Mouse (Mus musculus) macrophage (primary cell): ENCODE measurements around the gene Tmem135. TPM values are rescaled to one million over a fixed set of nuclear protein-coding genes. Genes with fewer than 3 reads are reported as not detected.

Experiments used
- H3K27ac ChIP-seq: fragments of 350-480 bp; formaldehyde crosslinking; 2 replicates; pipeline ENCODE4 v1.9.0; 2021
- H3K36me3 ChIP-seq: fragments of 350-480 bp; formaldehyde crosslinking; 2 replicates; pipeline ENCODE4 v1.9.0; 2021; ENCODE audit errors: inconsistent target
- H3K4me3 ChIP-seq: fragments of 350-480 bp; formaldehyde crosslinking; 2 replicates; pipeline ENCODE4 v1.9.0; 2021; ENCODE audit errors: inconsistent target
- H3K79me2 ChIP-seq: fragments of 350-480 bp; formaldehyde crosslinking; 2 replicates; pipeline ENCODE4 v1.9.0; 2021; ENCODE audit errors: inconsistent target
- WGBS: methylation state at CpG from one replicate; pipeline ENCODE4 v1.1.7; 2026; ENCODE audit warnings: inconsistent platforms; ENCODE audit not compliant: missing documents; 5-methylcytosine and 5-hydroxymethylcytosine counted together
- polyA plus RNA-seq: library from polyadenylated mRNA; stranded (reverse); fragments of 250-400 nt; gene quantifications from 3 replicates; pipeline ENCODE4 v1.2.4, GENCODE M21; 2018; ENCODE audit warnings: inconsistent platforms

The Tmem135 gene
- polyA plus RNA-seq, 1 experiment from 2014 or later = 30.4 TPM

- H3K27ac ChIP-seq = no peak overlapping the region
- 91% methylated on average over 3 of the region's 3 CpGs for WGBS
- H3K79me2 ChIP-seq = peaks cover 15% of the 10 kb centered on the region; the same call in 1 of the 2 replicates
- H3K36me3 ChIP-seq = no peaks in the 10 kb centered on the region
- no peak overlapping the region for H3K4me3 ChIP-seq
Measured at GRCm38 (mm10) chr7:89206165-89206564, 197.9 kb downstream of the Tmem135 start.

GRCm38 (mm10) chr7:89205402-89205801 is 198.6 kb downstream of the Tmem135 start:
- 80% methylated on average over 1 of the region's 1 CpGs for WGBS
- Histone ChIP-seq H3K27ac (no peak overlapping the region), H3K36me3 (no peaks in the 10 kb centered on the region), H3K4me3 (no peak overlapping the region), H3K79me2 (peaks cover 7% of the 10 kb centered on the region; the same call in 1 of the 2 replicates)

GRCm38 (mm10) chr7:89203144-89203543 is 200.9 kb downstream of the Tmem135 start:
- Histone ChIP-seq H3K79me2 (no peaks in the 10 kb centered on the region; the same call in 1 of the 2 replicates), H3K36me3 (no peaks in the 10 kb centered on the region), H3K4me3 (no peak overlapping the region), H3K27ac (no peak overlapping the region)
- WGBS = 96% methylated on average over 5 of the region's 5 CpGs

GRCm38 (mm10) chr7:89201954-89202353 is 202.1 kb downstream of the Tmem135 start:
- H3K4me3 ChIP-seq = no peak overlapping the region
- no peak overlapping the region for H3K27ac ChIP-seq
- no peaks in the 10 kb centered on the region for H3K36me3 ChIP-seq
- no peaks in the 10 kb centered on the region for H3K79me2 ChIP-seq

GRCm38 (mm10) chr7:89198499-89198898 is 205.5 kb downstream of the Tmem135 start:
- no peaks in the 10 kb centered on the region for H3K79me2 ChIP-seq
- H3K36me3 ChIP-seq = no peaks in the 10 kb centered on the region
- 98% methylated on average over 4 of the region's 4 CpGs for WGBS
- H3K4me3 ChIP-seq = no peak overlapping the region
- H3K27ac ChIP-seq = no peak overlapping the region

- 91% methylated on average over 5 of the region's 5 CpGs for WGBS
- Histone ChIP-seq H3K36me3 (no peaks in the 10 kb centered on the region), H3K27ac (no peak overlapping the region), H3K79me2 (no peaks in the 10 kb centered on the region), H3K4me3 (no peak overlapping the region)
Measured at GRCm38 (mm10) chr7:89193459-89193858, 210.6 kb downstream of the Tmem135 start.

GRCm38 (mm10) chr7:89183928-89184327 is 220.1 kb downstream of the Tmem135 start:
- H3K27ac ChIP-seq = no peak overlapping the region
- no peak overlapping the region for H3K4me3 ChIP-seq
- 95% methylated on average over 4 of the region's 4 CpGs for WGBS
- no peaks in the 10 kb centered on the region for H3K36me3 ChIP-seq
- H3K79me2 ChIP-seq = no peaks in the 10 kb centered on the region

GRCm38 (mm10) chr7:89182943-89183342 is 221.1 kb downstream of the Tmem135 start:
- no peak overlapping the region for H3K4me3 ChIP-seq
- no peaks in the 10 kb centered on the region for H3K79me2 ChIP-seq
- no peaks in the 10 kb centered on the region for H3K36me3 ChIP-seq
- no peak overlapping the region for H3K27ac ChIP-seq
- WGBS = 94% methylated on average over 5 of the region's 5 CpGs

- H3K4me3 ChIP-seq = no peak overlapping the region
- H3K79me2 ChIP-seq = no peaks in the 10 kb centered on the region
- no peaks in the 10 kb centered on the region for H3K36me3 ChIP-seq
- H3K27ac ChIP-seq = no peak overlapping the region
- WGBS = 100% methylated on average over 1 of the region's 1 CpGs
Measured at GRCm38 (mm10) chr7:89181285-89181684, 222.7 kb downstream of the Tmem135 start.

GRCm38 (mm10) chr7:89178601-89179000 is 225.4 kb downstream of the Tmem135 start:
- WGBS = 78% methylated on average over 2 of the region's 2 CpGs
- Histone ChIP-seq H3K4me3 (no peak overlapping the region), H3K36me3 (no peaks in the 10 kb centered on the region), H3K79me2 (no peaks in the 10 kb centered on the region), H3K27ac (no peak overlapping the region)

- H3K36me3 ChIP-seq = no peaks in the 10 kb centered on the region
- H3K4me3 ChIP-seq = no peak overlapping the region
- H3K79me2 ChIP-seq = no peaks in the 10 kb centered on the region
- no peak overlapping the region for H3K27ac ChIP-seq
Measured at GRCm38 (mm10) chr7:89177926-89178325, 226.1 kb downstream of the Tmem135 start.

- Histone ChIP-seq H3K79me2 (no peaks in the 10 kb centered on the region), H3K27ac (no peak overlapping the region), H3K36me3 (no peaks in the 10 kb centered on the region), H3K4me3 (no peak overlapping the region)
- 90% methylated on average over 4 of the region's 4 CpGs for WGBS
Measured at GRCm38 (mm10) chr7:89174430-89174829, 229.6 kb downstream of the Tmem135 start.

GRCm38 (mm10) chr7:89173018-89173417 is 231.0 kb downstream of the Tmem135 start:
- 100% methylated on average over 1 of the region's 1 CpGs for WGBS
- Histone ChIP-seq H3K27ac (no peak overlapping the region), H3K36me3 (no peaks in the 10 kb centered on the region), H3K4me3 (no peak overlapping the region), H3K79me2 (no peaks in the 10 kb centered on the region)

- no peak overlapping the region for H3K4me3 ChIP-seq
- H3K79me2 ChIP-seq = no peaks in the 10 kb centered on the region
- H3K27ac ChIP-seq = no peak overlapping the region
- H3K36me3 ChIP-seq = no peaks in the 10 kb centered on the region
- WGBS = 67% methylated on average over 4 of the region's 4 CpGs
Measured at GRCm38 (mm10) chr7:89171790-89172467, 232.1 kb downstream of the Tmem135 start.

GRCm38 (mm10) chr7:89168606-89169005 is 235.4 kb downstream of the Tmem135 start:
- no peak overlapping the region for H3K27ac ChIP-seq
- no peaks in the 10 kb centered on the region for H3K36me3 ChIP-seq
- no peak overlapping the region for H3K4me3 ChIP-seq
- 17% methylated on average over 2 of the region's 2 CpGs for WGBS
- no peaks in the 10 kb centered on the region for H3K79me2 ChIP-seq

- WGBS = 82% methylated on average over 4 of the region's 4 CpGs
- H3K4me3 ChIP-seq = no peak overlapping the region
- H3K36me3 ChIP-seq = no peaks in the 10 kb centered on the region
- no peaks in the 10 kb centered on the region for H3K79me2 ChIP-seq
- no peak overlapping the region for H3K27ac ChIP-seq
Measured at GRCm38 (mm10) chr7:89165528-89165927, 238.5 kb downstream of the Tmem135 start.
